Mouse (Mus musculus) stomach, postnatal 0 days (tissue): ENCODE data around the gene Lim2. TPM values are rescaled to one million over a fixed set of nuclear protein-coding genes. Genes with fewer than 3 reads are reported as not detected.

Source experiments
- ATAC-seq: fragments of 200-750 bp; cut with Nextera tagmentation; 2 replicates; pipeline ENCODE4 v1.8.0; 2017; ENCODE audit not compliant: low FRiP score, low TSS enrichment
- DNase-seq: peaks from one replicate; pipeline ENCODE4 v3.0.0-alpha.2; 2016; ENCODE audit warnings: low spot score
- H3K27ac ChIP-seq: fragments of 300-500 bp; sonication (generic); replicated peaks from 2 replicates; pipeline ENCODE4 v1.5.1; 2014; ENCODE audit warnings: mild to moderate bottlenecking, control low read depth
- H3K27me3 ChIP-seq: fragments of 300-500 bp; sonication (generic); 2 replicates; pipeline ENCODE4 v1.6.1; 2014; ENCODE audit warnings: low read length; ENCODE audit not compliant: control insufficient read depth, insufficient read depth
- H3K36me3 ChIP-seq: fragments of 300-500 bp; sonication (generic); 2 replicates; pipeline ENCODE4 v1.6.1; 2014; ENCODE audit warnings: low read length, mixed read lengths; ENCODE audit not compliant: control insufficient read depth, insufficient read depth
- H3K4me1 ChIP-seq: fragments of 300-500 bp; sonication (generic); replicated peaks from 2 replicates; pipeline ENCODE4 v1.6.1; 2014; ENCODE audit warnings: antibody characterized with exemption; ENCODE audit not compliant: control insufficient read depth, insufficient read depth
- H3K4me2 ChIP-seq: fragments of 300-500 bp; sonication (generic); replicated peaks from 2 replicates; pipeline ENCODE4 v1.6.1; 2014; ENCODE audit warnings: low read depth, mild to moderate bottlenecking, control low read depth, moderate library complexity
- H3K4me3 ChIP-seq: fragments of 300-500 bp; sonication (generic); 2 replicates; pipeline ENCODE4 v1.5.1; 2014; ENCODE audit warnings: low read depth, low read length, control low read depth
- H3K9ac ChIP-seq: fragments of 300-500 bp; sonication (generic); 2 replicates; pipeline ENCODE4 v1.6.1; 2014; ENCODE audit warnings: mild to moderate bottlenecking, low read length, control low read depth, mixed read lengths
- H3K9me3 ChIP-seq: fragments of 300-500 bp; sonication (generic); 2 replicates; pipeline ENCODE4 v1.6.1; 2016; ENCODE audit warnings: low read length; ENCODE audit not compliant: control insufficient read depth
- CTCF ChIP-seq: IDR thresholded peaks from 2 replicates; pipeline ENCODE4 v1.5.1; 2016; ENCODE audit warnings: antibody characterized with exemption, low read depth, mild to moderate bottlenecking, moderate library complexity
- EP300 ChIP-seq: optimal IDR thresholded peaks from 2 replicates; pipeline ENCODE3; 2016; ENCODE audit warnings: antibody characterized with exemption
- WGBS: fragments of 180-500 bp; shearing (Covaris S2); extraction: QIAGEN DNeasy Blood & Tissue Kit; methylation state at CpG from one replicate; pipeline ENCODE4 v1.1.7; 2014; 5-methylcytosine and 5-hydroxymethylcytosine counted together
- polyA plus RNA-seq: library from polyadenylated mRNA; unstranded; fragments of >200 nt; fragmentation: Nextera tagmentation; extraction: Ambion mirVana; gene quantifications from 2 replicates; pipeline ENCODE4 v1.2.1, GENCODE M21; 2015

The Lim2 gene
- polyA plus RNA-seq, 1 experiment from 2014 or later, result 0.23 TPM

GRCm38 (mm10) chr7:43463976-43464375 lies 36.5 kb downstream of the Lim2 start:
- H3K9me3 ChIP-seq, result no peaks in the 10 kb centered on the region
- no peak overlapping the region for H3K27ac ChIP-seq
- no peak for ATAC-seq
- 0 out of 2 replicates have a peak overlapping the region, but pooled peaks have one; percentile 23 for H3K9ac ChIP-seq
- DNase-seq, result no peak
- no peak overlapping the region for H3K4me3 ChIP-seq
- no peaks in the 10 kb centered on the region for H3K36me3 ChIP-seq
- 73% methylated on average over 7 of the region's 7 CpGs for WGBS
- H3K27me3 ChIP-seq, result no peaks in the 10 kb centered on the region
- H3K4me2 ChIP-seq, result no peak overlapping the region
- TF ChIP-seq CTCF, result no peak
- H3K4me1 ChIP-seq, result 0 out of 2 replicates have a peak, but pooled peaks cover 2% of the 10 kb centered on the region

- Histone ChIP-seq H3K4me2 (peak overlapping the region; percentile 92), H3K9ac (peak overlapping the region; percentile 51), H3K36me3 (no peaks in the 10 kb centered on the region), H3K9me3 (no peaks in the 10 kb centered on the region), H3K4me3 (peak overlapping the region; percentile 55), H3K27ac (peak overlapping the region; percentile 69; the same call in 1 of the 2 replicates), H3K27me3 (no peaks in the 10 kb centered on the region), H3K4me1 (0 out of 2 replicates have a peak, but pooled peaks cover 2% of the 10 kb centered on the region)
- 7% methylated on average over 35 of the region's 35 CpGs for WGBS
- no peak for ATAC-seq
- TF ChIP-seq CTCF (no peak), EP300 (no peak)
- no peak for DNase-seq
These were observed 37.4 kb downstream of the Lim2 start for GRCm38 (mm10) chr7:43464864-43465343.

- ATAC-seq (peak; percentile 86), DNase-seq (peak; percentile 89)
- Histone ChIP-seq H3K9me3 (no peaks in the 10 kb centered on the region), H3K4me3 (peak overlapping the region; percentile 55), H3K4me1 (0 out of 2 replicates have a peak, but pooled peaks cover 2% of the 10 kb centered on the region), H3K27ac (peak overlapping the region; percentile 69; the same call in 1 of the 2 replicates), H3K9ac (peak overlapping the region; percentile 63), H3K27me3 (no peaks in the 10 kb centered on the region), H3K36me3 (no peaks in the 10 kb centered on the region), H3K4me2 (peak overlapping the region; percentile 92)
- peak; percentile 63 for TF ChIP-seq CTCF
- no peak for TF ChIP-seq EP300
- 0% methylated on average over 33 of the region's 33 CpGs for WGBS
These were observed 38.1 kb downstream of the Lim2 start for GRCm38 (mm10) chr7:43465344-43466098.

- DNase-seq (peak; percentile 88), ATAC-seq (peak; percentile 82)
- Histone ChIP-seq H3K9ac (peak overlapping the region; percentile 63), H3K9me3 (no peaks in the 10 kb centered on the region), H3K4me2 (peak overlapping the region; percentile 92), H3K4me3 (peak overlapping the region; percentile 55), H3K36me3 (no peaks in the 10 kb centered on the region), H3K27me3 (no peaks in the 10 kb centered on the region), H3K4me1 (0 out of 2 replicates have a peak, but pooled peaks cover 2% of the 10 kb centered on the region), H3K27ac (peak overlapping the region; percentile 69; the same call in 1 of the 2 replicates)
- under 1% methylated on average over 33 of the region's 33 CpGs for WGBS
- no peak for TF ChIP-seq EP300
- TF ChIP-seq CTCF, result peak; percentile 98
These were observed 38.7 kb downstream of the Lim2 start for GRCm38 (mm10) chr7:43466099-43466694.

GRCm38 (mm10) chr7:43470373-43470772 lies 42.9 kb downstream of the Lim2 start:
- Histone ChIP-seq H3K9me3 (no peaks in the 10 kb centered on the region), H3K4me2 (no peak overlapping the region), H3K4me3 (no peak overlapping the region), H3K27ac (no peak overlapping the region), H3K27me3 (no peaks in the 10 kb centered on the region), H3K4me1 (no peaks in the 10 kb centered on the region), H3K9ac (no peak overlapping the region), H3K36me3 (no peaks in the 10 kb centered on the region)
- DNase-seq, result peak; percentile 51
- ATAC-seq, result no peak
- WGBS, result 51% methylated on average over 8 of the region's 8 CpGs
- TF ChIP-seq EP300, result no peak
- TF ChIP-seq CTCF, result peak; percentile 70

- Histone ChIP-seq H3K27me3 (no peaks in the 10 kb centered on the region), H3K9ac (no peak overlapping the region), H3K27ac (no peak overlapping the region), H3K4me3 (no peak overlapping the region), H3K4me1 (no peaks in the 10 kb centered on the region), H3K4me2 (no peak overlapping the region), H3K9me3 (no peaks in the 10 kb centered on the region), H3K36me3 (no peaks in the 10 kb centered on the region)
- TF ChIP-seq EP300 (no peak), CTCF (peak; percentile 49)
- WGBS, result 20% methylated on average over 23 of the region's 23 CpGs
- DNase-seq, result peak; percentile 47
- ATAC-seq, result 0 out of 2 replicates have a peak, but pooled peaks have one; percentile 36
These were observed 48.2 kb downstream of the Lim2 start for GRCm38 (mm10) chr7:43475706-43476105.
